Mouse (Mus musculus): ENCODE measurements at regions not wholly inside any gene's neighbourhood (a gene's known extent, or its start where the extent isn't known, plus 50 kb on each side); places are given as distances from the start of the nearest gene placed in this dataset.

DNA sequence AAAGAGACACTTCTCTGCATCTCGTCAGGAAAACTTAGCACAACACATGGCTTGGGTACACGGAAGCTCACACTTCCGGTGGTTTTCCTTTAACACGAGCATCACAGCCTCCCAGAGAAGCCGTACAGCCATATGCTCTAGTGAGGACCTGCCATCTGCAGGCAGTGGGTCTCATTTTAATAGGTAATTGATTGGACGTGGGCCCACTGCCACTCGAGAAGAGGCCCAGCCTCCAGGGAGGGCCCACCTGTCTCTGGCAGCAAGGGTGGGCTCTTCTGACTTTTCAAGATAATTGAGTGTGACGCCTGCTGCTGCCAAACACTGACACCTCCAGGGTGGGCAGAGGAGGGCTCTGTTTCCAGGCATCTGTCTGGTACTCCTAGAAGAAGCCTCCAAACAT, 282.1 kb upstream of the Zdhhc25 start:
- no peak for TF ChIP-seq CTCF (IDR thresholded peaks at IDR 0.05)
- TF ChIP-seq POLR2A (IDR thresholded peaks at IDR 0.05; ENCODE audit: insufficient read depth, low read depth, low read length): no peak
- no peak for TF ChIP-seq EP300 (IDR thresholded peaks at IDR 0.05; ENCODE audit: insufficient read depth, low read depth, low read length)

All from heart, adult 2 months (tissue).